In genomic region chr14:73102986-73103385, GRCm38 (mm10) we compare ENCODE assay signal across 5 mouse cellular contexts. TPM values are rescaled to one million over a fixed set of nuclear protein-coding genes. Genes with fewer than 3 reads are reported as not detected.
"Had no signal": no experiment of that assay in that cellular context is flagged by ENCODE, and none has a peak within 500 bp of the region (broad histone marks: within the 10 kb centered on the region; RNA-seq: fewer than 3 reads in every experiment).

No protein-coding gene starts in this region.

RNA-seq across cellular contexts. Expression of gene Cysltr2, which starts 54.1 kb away (rescaled TPM):
- polyA plus RNA-seq: heart, embryonic 12.5 days; heart, embryonic 15.5 days; heart, postnatal 0 days; hindbrain, embryonic 11.5 days; limb, embryonic 11.5 days had no signal
